Mouse (Mus musculus): Measurements from ENCODE around the gene Grrp1. TPM values are rescaled to one million over a fixed set of nuclear protein-coding genes. Genes with fewer than 3 reads are reported as not detected.

Grrp1 gene
- polyA plus RNA-seq, 1 experiment = 11.5 TPM

- H3K36me3 ChIP-seq (ENCODE audit: control insufficient read depth, insufficient read depth, low read length) = no peaks in the 10 kb centered on the region
- TF ChIP-seq CTCF (conservative IDR thresholded peaks at IDR 0.05; ENCODE audit: insufficient read depth, insufficient read length, low read depth, low read length) (no peak), POLR2A (IDR thresholded peaks at IDR 0.05; ENCODE audit: low read depth, low read length) (no peak)
- WGBS = 11% methylated on average over 10 of the region's 10 CpGs
- peak overlapping the region; percentile 46; the same call in 1 of the 2 replicates for H3K4me3 ChIP-seq (ENCODE audit: insufficient read depth, low read depth, low read length)
- no peak for DNase-seq
- H3K4me1 ChIP-seq (ENCODE audit: control insufficient read depth, insufficient read depth, low read length) = peaks cover 3% of the 10 kb centered on the region; the same call in 1 of the 2 replicates
- H3K27me3 ChIP-seq (replicated peaks; ENCODE audit: control insufficient read depth, insufficient read depth, low read length) = no peaks in the 10 kb centered on the region
- no peak overlapping the region for H3K27ac ChIP-seq (ENCODE audit: insufficient read depth, low read depth, low read length)
Measured at GRCm38 (mm10) chr4:134238686-134239085, 15.2 kb downstream of the Grrp1 start.

- DNase-seq = peak; percentile 97
- TF ChIP-seq POLR2A (IDR thresholded peaks at IDR 0.05; ENCODE audit: low read depth, low read length) = no peak
- TF ChIP-seq CTCF (conservative IDR thresholded peaks at IDR 0.05; ENCODE audit: insufficient read depth, insufficient read length, low read depth, low read length) = no peak
- H3K4me3 ChIP-seq (ENCODE audit: insufficient read depth, low read depth, low read length) = peak within 1 kb of the TSS; percentile 46
- 3% methylated on average over 18 of the region's 18 CpGs for WGBS
- peak within 1 kb of the TSS; percentile 40 for H3K27ac ChIP-seq (ENCODE audit: insufficient read depth, low read depth, low read length)
- no peaks in the 10 kb centered on the region for H3K27me3 ChIP-seq (replicated peaks; ENCODE audit: control insufficient read depth, insufficient read depth, low read length)
- peaks cover 3% of the 10 kb centered on the region; the same call in 1 of the 2 replicates for H3K4me1 ChIP-seq (ENCODE audit: control insufficient read depth, insufficient read depth, low read length)
- H3K36me3 ChIP-seq (ENCODE audit: control insufficient read depth, insufficient read depth, low read length) = no peaks in the 10 kb centered on the region
Measured at GRCm38 (mm10) chr4:134238279-134238651, 15.6 kb downstream of the Grrp1 start, which contains the start of gene Cnksr1. Gene Cnksr1 (minus strand): TSS chr4:134238399.

- TF ChIP-seq CTCF (conservative IDR thresholded peaks at IDR 0.05; ENCODE audit: insufficient read depth, insufficient read length, low read depth, low read length) = no peak
- no peak for TF ChIP-seq POLR2A (IDR thresholded peaks at IDR 0.05; ENCODE audit: low read depth, low read length)
- no peaks in the 10 kb centered on the region for H3K36me3 ChIP-seq (ENCODE audit: control insufficient read depth, insufficient read depth, low read length)
- H3K4me3 ChIP-seq (ENCODE audit: insufficient read depth, low read depth, low read length) = peak overlapping the region; percentile 46
- peak overlapping the region; percentile 40 for H3K27ac ChIP-seq (ENCODE audit: insufficient read depth, low read depth, low read length)
- peak; percentile 37 for DNase-seq
- H3K27me3 ChIP-seq (replicated peaks; ENCODE audit: control insufficient read depth, insufficient read depth, low read length) = no peaks in the 10 kb centered on the region
- WGBS = 33% methylated on average over 19 of the region's 19 CpGs
- H3K4me1 ChIP-seq (ENCODE audit: control insufficient read depth, insufficient read depth, low read length) = peaks cover 3% of the 10 kb centered on the region; the same call in 1 of the 2 replicates
Measured at GRCm38 (mm10) chr4:134237582-134238278, 16.2 kb downstream of the Grrp1 start.

GRCm38 (mm10) chr4:134234876-134235275 is 19.0 kb downstream of the Grrp1 start:
- TF ChIP-seq POLR2A (IDR thresholded peaks at IDR 0.05; ENCODE audit: low read depth, low read length) (no peak), CTCF (conservative IDR thresholded peaks at IDR 0.05; ENCODE audit: insufficient read depth, insufficient read length, low read depth, low read length) (no peak)
- H3K27ac ChIP-seq (ENCODE audit: insufficient read depth, low read depth, low read length) = no peak overlapping the region
- DNase-seq = no peak
- no peak overlapping the region for H3K4me3 ChIP-seq (ENCODE audit: insufficient read depth, low read depth, low read length)
- no peaks in the 10 kb centered on the region for H3K36me3 ChIP-seq (ENCODE audit: control insufficient read depth, insufficient read depth, low read length)
- peaks cover 3% of the 10 kb centered on the region; the same call in 1 of the 2 replicates for H3K4me1 ChIP-seq (ENCODE audit: control insufficient read depth, insufficient read depth, low read length)
- H3K27me3 ChIP-seq (replicated peaks; ENCODE audit: control insufficient read depth, insufficient read depth, low read length) = no peaks in the 10 kb centered on the region
- 85% methylated on average over 5 of the region's 5 CpGs for WGBS

- 31% methylated on average over 8 of the region's 8 CpGs for WGBS
- H3K27ac ChIP-seq (ENCODE audit: insufficient read depth, low read depth, low read length) = no peak overlapping the region
- H3K4me3 ChIP-seq (ENCODE audit: insufficient read depth, low read depth, low read length) = no peak overlapping the region
- DNase-seq = peak; percentile 72
- H3K36me3 ChIP-seq (ENCODE audit: control insufficient read depth, insufficient read depth, low read length) = no peaks in the 10 kb centered on the region
- TF ChIP-seq POLR2A (IDR thresholded peaks at IDR 0.05; ENCODE audit: low read depth, low read length) (no peak), CTCF (conservative IDR thresholded peaks at IDR 0.05; ENCODE audit: insufficient read depth, insufficient read length, low read depth, low read length) (no peak)
- no peaks in the 10 kb centered on the region for H3K4me1 ChIP-seq (ENCODE audit: control insufficient read depth, insufficient read depth, low read length)
- H3K27me3 ChIP-seq (replicated peaks; ENCODE audit: control insufficient read depth, insufficient read depth, low read length) = no peaks in the 10 kb centered on the region
Measured at GRCm38 (mm10) chr4:134230431-134230830, 23.5 kb downstream of the Grrp1 start.

GRCm38 (mm10) chr4:134227194-134227593 is 26.7 kb downstream of the Grrp1 start, which contains the start of gene Catsper4:
Gene Catsper4 (minus strand): TSS chr4:134227383.
- DNase-seq = no peak
- Histone ChIP-seq H3K27me3 (replicated peaks; ENCODE audit: control insufficient read depth, insufficient read depth, low read length) (no peaks in the 10 kb centered on the region), H3K36me3 (ENCODE audit: control insufficient read depth, insufficient read depth, low read length) (no peaks in the 10 kb centered on the region), H3K4me3 (ENCODE audit: insufficient read depth, low read depth, low read length) (no peak within 1 kb of the TSS), H3K27ac (ENCODE audit: insufficient read depth, low read depth, low read length) (no peak within 1 kb of the TSS), H3K4me1 (ENCODE audit: control insufficient read depth, insufficient read depth, low read length) (peaks cover 4% of the 10 kb centered on the region; the same call in 1 of the 2 replicates)
- TF ChIP-seq POLR2A (IDR thresholded peaks at IDR 0.05; ENCODE audit: low read depth, low read length) (no peak), CTCF (conservative IDR thresholded peaks at IDR 0.05; ENCODE audit: insufficient read depth, insufficient read length, low read depth, low read length) (no peak; the same call in 1 of the 2 replicates)
- 74% methylated on average over 8 of the region's 8 CpGs for WGBS
